Mouse (Mus musculus) urinary bladder, postnatal 25 days (tissue): ENCODE data around the gene Zfp622.

Experiments used
- DNase-seq: peaks from one replicate; pipeline ENCODE4 v3.0.0; 2022; ENCODE audit warnings: low spot score

Zfp622 gene

DNA sequence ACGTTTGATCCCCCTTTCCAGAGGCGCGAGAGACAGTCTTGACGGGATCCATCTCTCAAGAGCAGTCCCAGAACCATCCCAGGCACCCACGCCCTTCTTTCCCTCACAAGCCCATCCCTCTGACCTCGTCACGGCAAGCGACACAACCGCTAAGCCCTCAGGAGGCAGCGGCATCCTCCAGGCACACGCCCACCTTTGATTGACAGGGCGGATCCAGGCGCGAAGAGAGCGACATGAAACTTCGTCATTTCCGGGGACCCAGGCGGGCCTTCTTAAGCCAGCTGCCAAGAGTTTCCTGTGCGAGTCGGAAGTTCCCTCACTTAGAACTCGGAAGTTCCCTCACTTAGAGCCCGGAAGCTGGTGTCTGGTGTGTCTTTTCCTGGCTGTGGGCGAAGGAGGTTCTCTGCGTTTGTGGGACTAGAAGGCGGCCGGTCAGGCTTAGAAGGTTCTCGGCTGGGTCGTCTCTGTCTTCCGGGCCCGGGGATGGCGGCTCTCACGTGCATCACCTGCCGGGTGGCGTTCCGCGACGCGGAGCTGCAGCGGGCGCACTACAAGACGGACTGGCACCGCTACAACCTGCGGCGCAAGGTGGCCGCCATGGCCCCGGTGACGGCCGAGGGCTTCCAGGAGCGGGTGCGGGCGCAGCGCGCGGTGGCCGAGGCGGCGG lies at the start of gene Zfp622:
Gene Zfp622, plus strand, starts transcription at position 300 of the 667 bp plus-strand sequence.
- DNase-seq: peak; percentile 84

DNA sequence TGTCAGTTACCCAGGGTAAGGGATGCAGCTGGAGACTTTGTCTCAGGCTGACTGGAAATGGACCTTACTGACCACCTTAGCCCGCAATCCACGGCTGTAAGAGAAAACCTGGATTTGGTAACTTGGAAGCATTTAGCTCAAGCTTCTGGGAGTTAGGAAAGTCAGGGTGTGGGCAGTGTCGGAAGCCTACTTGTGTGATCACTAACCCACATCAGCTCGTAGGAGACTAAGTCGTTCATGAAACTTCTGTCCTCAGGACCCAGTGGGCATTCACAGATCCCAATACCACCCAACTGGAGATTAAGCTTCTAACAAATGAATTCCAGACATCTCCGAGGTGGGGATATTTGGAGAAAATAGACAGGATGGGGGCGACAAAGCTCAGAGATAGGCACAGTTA lies 49.8 kb upstream of the Zfp622 start:
- DNase-seq: no peak

GRCm38 (mm10) chr15:25938496-25938895 lies 45.7 kb upstream of the Zfp622 start:
- no peak for DNase-seq

- no peak for DNase-seq
Measured at GRCm38 (mm10) chr15:25940397-25941377, 43.5 kb upstream of the Zfp622 start.

DNA sequence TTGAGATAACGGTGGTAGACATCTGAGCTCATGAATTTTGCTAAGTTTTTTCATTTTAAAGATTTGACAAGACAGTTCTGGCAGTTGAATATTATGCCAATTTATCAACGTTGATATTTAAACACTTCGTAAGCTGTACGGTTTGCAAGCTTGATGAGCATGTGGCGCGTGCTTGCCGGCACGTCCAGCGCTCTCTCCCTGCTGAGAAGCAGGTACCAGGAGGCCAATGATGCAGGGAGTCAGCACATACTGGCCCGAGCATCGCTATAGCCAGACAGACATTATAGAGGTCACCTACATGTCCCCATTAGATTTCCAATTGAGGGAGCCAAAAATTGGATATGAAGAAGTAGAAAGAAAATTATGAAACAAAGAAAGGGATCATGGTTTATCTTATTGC lies 42.7 kb upstream of the Zfp622 start:
- no peak for DNase-seq

DNA sequence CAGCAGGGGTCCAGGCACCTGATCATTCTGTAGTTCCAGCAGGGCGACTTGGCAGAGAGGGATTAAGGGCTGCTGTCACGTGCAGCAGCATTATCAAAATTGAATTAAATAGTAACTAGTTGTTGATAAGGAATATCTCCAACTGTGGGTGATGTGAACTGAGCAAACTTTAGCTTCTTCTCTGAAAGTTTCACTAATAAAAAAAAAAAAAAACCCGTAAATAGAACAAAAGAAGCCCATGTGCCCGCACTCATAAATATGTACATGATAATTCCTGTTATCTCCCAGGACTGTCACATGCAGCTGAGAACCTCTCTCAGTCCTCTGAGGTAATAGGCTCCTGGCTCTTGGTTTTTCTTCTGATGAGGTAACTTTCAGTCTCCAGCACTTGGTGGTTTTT lies 41.8 kb upstream of the Zfp622 start:
- no peak for DNase-seq

GRCm38 (mm10) chr15:25943386-25944137 lies 40.6 kb upstream of the Zfp622 start:
- DNase-seq: no peak

DNA sequence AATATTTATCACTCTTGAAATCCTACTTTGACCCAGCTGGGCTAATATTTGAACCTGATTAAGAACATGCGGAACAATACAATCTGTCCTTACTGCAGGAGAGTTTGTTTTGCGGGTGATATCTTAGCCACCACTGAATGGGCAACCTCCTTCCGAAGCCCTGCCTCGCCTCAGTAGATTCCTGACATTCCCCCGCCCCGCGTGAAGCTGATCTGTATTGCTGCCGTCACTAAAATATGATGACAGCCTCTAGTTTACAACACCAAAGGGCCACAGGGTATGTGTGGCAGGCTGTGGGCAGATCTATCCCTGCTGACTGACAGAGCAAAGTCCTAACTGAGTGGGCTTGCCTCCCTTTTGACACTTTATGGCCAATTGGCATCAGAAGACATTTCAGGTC lies 38.9 kb upstream of the Zfp622 start:
- DNase-seq: no peak

GRCm38 (mm10) chr15:25946482-25946881 lies 37.7 kb upstream of the Zfp622 start:
- no peak for DNase-seq

- DNase-seq: no peak
Measured at GRCm38 (mm10) chr15:25947383-25947782, 36.8 kb upstream of the Zfp622 start.

DNA sequence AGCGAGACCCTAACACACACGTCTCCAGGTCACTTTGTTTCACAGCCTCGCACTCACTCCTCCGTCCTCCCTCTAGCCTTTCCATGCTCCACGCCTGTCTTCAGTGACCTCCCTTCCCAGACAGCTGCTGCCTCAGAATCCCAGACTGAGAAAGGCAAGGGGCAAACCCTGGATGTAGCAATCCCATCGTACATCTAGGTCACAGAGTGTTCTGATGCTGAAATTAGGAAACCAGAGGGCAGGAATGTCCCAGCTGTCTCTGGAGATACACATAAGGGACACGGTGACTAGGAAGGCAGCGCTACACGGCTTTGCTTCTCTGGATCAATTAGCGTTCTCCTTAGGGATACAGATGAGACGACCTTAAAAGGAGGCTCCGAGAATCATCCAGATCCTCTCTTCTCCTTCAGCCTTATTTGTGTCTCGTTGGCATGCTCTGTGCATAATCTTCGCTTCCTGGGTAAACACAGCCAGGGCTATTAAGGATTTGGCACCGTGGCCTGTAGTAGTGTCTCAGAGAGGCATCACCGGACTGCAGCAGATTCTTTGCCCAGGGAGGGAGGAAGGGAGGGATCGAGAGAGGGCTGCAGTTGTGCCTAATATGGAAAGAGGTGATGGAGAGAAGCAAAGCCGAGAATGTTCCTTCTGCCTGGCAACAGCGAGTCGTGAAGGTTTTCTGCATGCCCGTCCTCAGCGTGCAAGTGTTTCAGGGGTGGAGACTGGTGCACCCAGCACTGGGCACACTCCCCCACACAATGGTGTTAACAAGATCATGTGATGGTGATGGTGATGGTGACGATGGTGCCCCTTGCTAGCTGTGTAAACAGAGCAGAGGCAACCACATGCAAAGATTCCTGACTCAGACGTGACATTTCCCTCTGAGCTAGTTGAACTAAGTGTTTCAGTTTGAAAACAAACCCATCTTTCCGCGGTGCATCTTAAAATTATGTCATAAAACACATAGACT lies 35.6 kb upstream of the Zfp622 start:
- DNase-seq: no peak

DNA sequence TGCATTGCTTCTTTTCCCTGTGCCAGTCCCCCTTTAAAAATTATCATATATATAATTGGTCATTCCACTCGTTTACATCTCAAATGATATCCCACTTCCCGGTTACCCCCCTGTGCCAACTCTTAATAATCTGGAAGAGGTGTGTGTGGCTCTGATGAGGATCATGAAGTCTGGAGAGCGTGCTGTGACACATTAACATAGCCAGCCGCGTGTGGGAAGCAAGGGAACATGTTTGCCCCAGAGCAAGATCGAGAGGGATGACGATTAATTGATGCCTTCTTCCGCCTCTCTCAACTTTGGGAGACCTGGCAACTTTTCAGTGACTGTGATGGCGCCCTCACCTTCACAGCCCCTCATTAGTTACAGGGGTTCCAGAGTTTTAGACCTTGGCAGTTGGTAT lies 34.5 kb upstream of the Zfp622 start:
- no peak for DNase-seq

DNA sequence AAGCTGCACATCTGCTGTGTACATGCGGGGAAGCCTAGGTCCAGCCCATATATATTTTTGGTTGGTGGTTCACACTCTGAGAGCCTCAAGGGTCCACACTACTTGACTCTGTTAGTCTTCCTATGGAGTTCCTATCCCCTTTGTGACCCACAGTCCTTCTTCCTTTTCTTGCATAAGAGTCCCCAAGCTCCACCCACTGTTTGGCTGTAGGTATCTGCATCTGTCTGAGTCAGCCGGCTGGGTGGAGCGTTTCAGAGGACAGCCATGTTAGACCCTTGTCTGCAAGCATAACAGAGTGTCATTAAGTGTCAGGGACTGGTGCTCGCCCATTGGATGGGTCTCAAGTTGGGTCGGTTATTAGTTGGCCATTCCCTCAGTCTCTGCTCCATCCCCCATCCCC lies 33.6 kb upstream of the Zfp622 start:
- no peak for DNase-seq

DNA sequence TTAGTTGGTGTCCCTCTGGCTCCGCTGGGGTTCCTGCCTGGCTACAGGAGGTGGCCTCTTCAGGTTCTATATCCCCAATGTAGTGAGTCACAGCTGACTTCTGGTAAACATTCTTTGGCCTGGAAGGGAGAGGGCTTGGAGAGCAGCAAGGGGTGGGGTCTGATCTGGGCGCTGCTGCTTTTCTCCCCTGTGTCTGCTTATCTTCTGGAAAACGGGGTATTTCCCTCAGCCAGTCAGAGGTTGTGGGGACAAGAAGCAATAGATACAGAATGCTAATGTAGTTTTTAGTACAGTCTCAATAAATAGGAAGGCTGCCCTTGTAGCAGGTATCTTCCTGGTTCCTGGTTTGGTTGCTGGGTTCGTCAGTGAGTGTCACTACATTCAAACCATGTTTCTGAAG lies 33.1 kb upstream of the Zfp622 start:
- DNase-seq: no peak

DNA sequence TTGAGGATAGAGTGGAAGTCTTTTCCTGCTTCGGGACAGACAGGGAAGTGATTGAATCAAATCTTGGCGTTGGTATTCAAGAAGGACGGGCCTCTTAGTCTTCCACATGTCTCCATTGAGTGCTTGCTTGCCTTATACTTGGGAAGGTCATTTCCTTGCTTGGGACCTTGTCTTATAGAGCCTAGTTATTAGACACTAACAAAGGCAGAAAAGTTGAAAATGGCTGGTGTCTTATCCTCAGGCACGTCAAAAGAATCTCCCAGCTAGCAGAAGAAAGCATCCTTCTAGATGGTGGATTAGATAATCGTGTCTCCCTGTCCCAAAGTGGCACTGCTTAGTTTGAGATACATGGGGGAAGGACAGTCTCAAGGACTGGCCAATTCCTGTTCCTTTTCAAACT lies 28.2 kb upstream of the Zfp622 start:
- DNase-seq: no peak

DNA sequence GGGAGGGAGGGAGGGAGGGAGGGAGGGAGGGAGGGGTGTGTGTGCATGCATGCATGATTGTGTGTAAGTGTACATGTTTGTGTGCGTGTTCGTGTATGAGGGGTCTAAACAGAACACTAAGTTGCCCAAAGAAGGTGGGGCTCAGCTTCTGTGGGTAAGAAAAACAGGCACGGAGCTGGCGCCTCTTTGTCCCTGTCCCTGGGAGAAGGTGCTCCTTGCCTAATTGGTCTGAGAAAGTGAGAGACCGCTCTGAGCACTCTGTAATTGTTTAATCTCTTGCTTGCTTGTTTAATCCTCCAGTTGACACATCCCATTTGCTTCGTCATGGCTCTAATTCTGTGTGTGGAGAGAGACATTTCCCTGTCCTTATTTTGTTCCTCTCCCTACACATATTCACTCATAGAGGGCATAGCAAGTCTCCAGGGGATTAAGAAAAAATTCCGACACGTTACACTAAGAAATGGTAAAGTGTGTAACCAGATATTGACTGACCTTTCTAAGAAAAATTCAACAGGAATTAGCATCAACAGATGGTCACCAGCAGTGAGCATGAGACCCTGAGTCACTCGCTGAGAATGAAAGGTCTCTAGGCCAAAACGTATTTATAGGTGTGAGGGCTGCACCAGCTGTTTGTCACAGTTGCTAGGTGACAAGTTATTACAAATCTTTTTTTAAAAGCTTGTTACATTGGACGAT lies 27.6 kb upstream of the Zfp622 start:
- no peak for DNase-seq

- no peak for DNase-seq
Measured at GRCm38 (mm10) chr15:25957651-25958050, 26.5 kb upstream of the Zfp622 start.

DNA sequence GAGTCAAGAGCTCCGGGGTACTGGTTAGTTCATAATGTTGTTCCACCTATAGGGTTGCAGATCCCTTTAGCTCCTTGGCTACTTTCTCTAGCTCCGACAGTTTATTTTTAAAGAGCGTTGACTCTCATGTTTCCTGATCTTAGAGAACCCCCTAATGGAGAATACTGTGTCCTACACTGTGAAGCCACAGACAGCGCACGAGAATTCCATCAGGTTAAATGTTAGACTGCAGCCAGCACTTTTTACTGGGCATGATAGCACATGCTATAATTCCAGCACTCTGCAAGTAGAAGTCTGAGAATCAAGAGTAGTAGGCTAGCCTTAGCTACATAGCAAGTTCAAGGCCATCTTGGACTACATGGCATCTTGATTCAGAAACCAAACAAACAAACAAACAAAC lies 24.8 kb upstream of the Zfp622 start:
- DNase-seq: no peak

GRCm38 (mm10) chr15:25960231-25960630 lies 23.9 kb upstream of the Zfp622 start:
- DNase-seq: no peak

DNA sequence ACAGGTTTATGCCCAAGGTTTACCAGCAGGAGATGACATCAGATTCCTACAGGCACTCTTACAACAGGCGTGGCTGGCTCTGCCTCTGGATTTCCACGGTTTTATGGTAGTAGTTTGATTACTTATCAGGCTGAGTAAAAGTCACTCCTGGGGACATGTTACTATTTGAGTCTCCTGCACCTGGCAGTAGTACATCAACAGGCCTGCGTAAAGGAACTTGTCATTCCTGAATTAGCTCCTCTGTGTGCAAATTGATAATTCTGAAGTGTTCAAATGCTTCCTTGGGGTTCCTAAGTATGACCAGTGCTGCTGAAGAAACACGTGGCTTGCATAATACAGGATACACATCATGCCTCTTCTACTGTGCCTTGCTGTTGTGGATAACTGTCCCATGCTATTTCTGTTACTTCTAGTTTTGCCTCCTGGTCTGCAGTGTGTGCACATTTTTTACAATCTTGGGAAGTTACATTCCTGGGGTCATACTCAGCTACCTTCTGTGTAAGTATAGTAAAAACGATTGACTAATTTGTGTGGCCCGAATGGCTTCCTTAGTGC lies 17.9 kb upstream of the Zfp622 start:
- DNase-seq: no peak
